Mouse (Mus musculus): ENCODE measurements around the gene Fam171a2. TPM values are rescaled to one million over a fixed set of nuclear protein-coding genes. Genes with fewer than 3 reads are reported as not detected.
"Not testable (repeated sequence)": the region's sequence is repeated elsewhere in the genome, so short reads cannot be mapped to it uniquely, and the experiment has no call there.

Gene Fam171a2
- total RNA-seq, 2 experiments from 2014 or later, result 5.8 to 6.5 TPM

GRCm38 (mm10) chr11:102400513-102401084 is 46.9 kb downstream of the Fam171a2 start:
- intact Hi-C loops (cut with DNase I), result no loop called here
- no peak for DNase-seq (ENCODE audit: low spot score)

GRCm38 (mm10) chr11:102399610-102400072 is 47.8 kb downstream of the Fam171a2 start:
- DNase-seq (ENCODE audit: low spot score), result no peak
- intact Hi-C loops (cut with DNase I), result no loop called here

GRCm38 (mm10) chr11:102399107-102399506 is 48.4 kb downstream of the Fam171a2 start:
- intact Hi-C loops (cut with DNase I), result no loop called here
- no peak for DNase-seq (ENCODE audit: low spot score)

- intact Hi-C loops (cut with DNase I), result no loop called here
- no peak for DNase-seq (ENCODE audit: low spot score)
Measured at GRCm38 (mm10) chr11:102398007-102398825, 49.3 kb downstream of the Fam171a2 start.

GRCm38 (mm10) chr11:102396671-102397141 is 50.8 kb downstream of the Fam171a2 start:
- no peak for DNase-seq (ENCODE audit: low spot score)
- intact Hi-C loops (cut with DNase I), result no loop called here

- intact Hi-C loops (cut with DNase I), result no loop called here
- no peak for DNase-seq (ENCODE audit: low spot score)
Measured at GRCm38 (mm10) chr11:102396263-102396662, 51.2 kb downstream of the Fam171a2 start.

GRCm38 (mm10) chr11:102395250-102395649 is 52.2 kb downstream of the Fam171a2 start:
- intact Hi-C loops (cut with DNase I), result no loop called here
- no peak for DNase-seq (ENCODE audit: low spot score)

GRCm38 (mm10) chr11:102394421-102395124 is 52.9 kb downstream of the Fam171a2 start:
- intact Hi-C loops (cut with DNase I), result no loop called here
- DNase-seq (ENCODE audit: low spot score), result no peak

- intact Hi-C loops (cut with DNase I), result no loop called here
- DNase-seq (ENCODE audit: low spot score), result no peak
Measured at GRCm38 (mm10) chr11:102393719-102394420, 53.6 kb downstream of the Fam171a2 start.

GRCm38 (mm10) chr11:102393238-102393634 is 54.2 kb downstream of the Fam171a2 start, which contains the start of gene Rundc3a:
TSS of gene Rundc3a (plus strand) at chr11:102393403.
- intact Hi-C loops (cut with DNase I), result no loop called here
- peak; percentile 33 for DNase-seq (ENCODE audit: low spot score)

GRCm38 (mm10) chr11:102392441-102393237 is 54.8 kb downstream of the Fam171a2 start:
- intact Hi-C loops (cut with DNase I), result no loop called here

GRCm38 (mm10) chr11:102389436-102389835 is 58.0 kb downstream of the Fam171a2 start:
- intact Hi-C loops (cut with DNase I), result not testable (repeated sequence)

More at GRCm38 (mm10) chr11:102392441-102393237, 54.8 kb downstream of the Fam171a2 start:
- DNase-seq (ENCODE audit: low spot score), result no peak

More at GRCm38 (mm10) chr11:102389436-102389835, 58.0 kb downstream of the Fam171a2 start:
- DNase-seq (ENCODE audit: low spot score), result not testable (repeated sequence)

Small RNA genes lying within 50 kb of the gene (microRNA-seq; reads per million reads assigned to microRNA genes)
- gene Mir6930, result not detected

Other genes with a start within 250 kb of the Fam171a2 start
- gene Hdac5, start 217.5 kb downstream of the Fam171a2 start, total RNA-seq (2021), result 100 to 1,000 TPM; 129 to 136 TPM
- under 1 TPM; 0.10 to 0.39 TPM for gene BC030867, start 198.8 kb downstream of the Fam171a2 start, total RNA-seq (2021)
- gene Asb16, start 178.9 kb downstream of the Fam171a2 start, total RNA-seq (2021), result under 1 TPM; 0.61 to 0.68 TPM
- 10 to 100 TPM; 20.7 to 23.3 TPM for gene Tmub2, start 162.8 kb downstream of the Fam171a2 start, total RNA-seq (2021)
- gene Atxn7l3, start 151.1 kb downstream of the Fam171a2 start, total RNA-seq (2021), result 10 to 100 TPM; 21.1 to 21.7 TPM
- 10 to 100 TPM; 56.7 to 57.3 TPM for gene Ubtf, start 127.9 kb downstream of the Fam171a2 start, total RNA-seq (2021)
- gene Slc4a1, start 81.5 kb downstream of the Fam171a2 start, total RNA-seq (2021), result 1 to 10 TPM; 5.3 to 9.5 TPM
- gene Rundc3a, start 54.3 kb downstream of the Fam171a2 start, total RNA-seq (2021), result not detected
- 100 to 1,000 TPM; 163 to 175 TPM for gene Slc25a39, start 39.7 kb downstream of the Fam171a2 start, total RNA-seq (2021)
- 100 to 1,000 TPM; 101 to 104 TPM for gene Grn, start 17.4 kb downstream of the Fam171a2 start, total RNA-seq (2021)
- gene Itga2b, start 22.4 kb upstream of the Fam171a2 start, total RNA-seq (2021), result 1 to 10 TPM; 3.5 to 4.5 TPM
- gene Gpatch8, start 108.7 kb upstream of the Fam171a2 start, total RNA-seq (2021), result 10 to 100 TPM; 19.3 to 23.2 TPM
- gene Gm11627, start 131.8 kb upstream of the Fam171a2 start, total RNA-seq (2021), result 1 to 10 TPM; 2.2 TPM
- gene Fzd2, start 156.7 kb upstream of the Fam171a2 start, total RNA-seq (2021), result 1 to 10 TPM; 4.7 to 5.0 TPM
- not detected for gene Meioc, start 216.0 kb upstream of the Fam171a2 start, total RNA-seq (2021)

Measured in heart, postnatal 25 days (tissue).